Mouse (Mus musculus) thymus, adult 2 months (tissue): ENCODE data around the gene Pdlim5.

ENCODE experiments used
- CTCF ChIP-seq: fragments of 200-500 bp; IDR thresholded peaks from 2 replicates; pipeline ENCODE4 v1.5.1; 2012; ENCODE audit warnings: mild to moderate bottlenecking, control low read depth, low read length, moderate library complexity, borderline replicate concordance; ENCODE audit not compliant: control insufficient read depth, poor library complexity, insufficient read depth; ENCODE audit errors: extremely low read depth
- POLR2A ChIP-seq: fragments of 200-500 bp; IDR thresholded peaks from 2 replicates; pipeline ENCODE4 v1.6.1; 2012; ENCODE audit warnings: mild to moderate bottlenecking, low read length, control low read depth, moderate library complexity; ENCODE audit not compliant: control insufficient read depth, poor library complexity, insufficient read depth; ENCODE audit errors: extremely low read depth

DNA sequence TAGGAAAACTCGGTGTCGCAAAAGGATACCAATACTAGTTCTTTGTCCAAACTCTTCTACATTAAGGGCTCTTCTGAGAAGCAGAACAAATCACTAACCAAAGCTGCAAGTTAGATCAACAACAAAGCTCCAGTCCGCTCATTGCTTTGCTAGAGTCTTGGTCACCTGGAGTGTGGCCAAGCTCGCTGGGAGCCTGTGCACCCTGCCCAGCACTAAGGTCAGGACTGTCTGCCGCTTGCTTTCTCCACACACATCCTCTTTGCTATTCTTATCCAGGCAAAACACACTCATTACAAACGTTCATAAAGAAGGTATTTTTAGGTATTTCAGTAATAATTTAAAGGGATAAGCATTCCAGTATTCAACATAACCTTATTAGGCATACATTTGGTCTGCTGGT lies 73.6 kb downstream of the Pdlim5 start:
- TF ChIP-seq CTCF (no peak), POLR2A (no peak)
